Mouse (Mus musculus): ENCODE data around the gene Gigyf1. TPM values are rescaled to one million over a fixed set of nuclear protein-coding genes. Genes with fewer than 3 reads are reported as not detected.

Gigyf1 gene
- total RNA-seq, 1 experiment = 24.7 TPM

DNA sequence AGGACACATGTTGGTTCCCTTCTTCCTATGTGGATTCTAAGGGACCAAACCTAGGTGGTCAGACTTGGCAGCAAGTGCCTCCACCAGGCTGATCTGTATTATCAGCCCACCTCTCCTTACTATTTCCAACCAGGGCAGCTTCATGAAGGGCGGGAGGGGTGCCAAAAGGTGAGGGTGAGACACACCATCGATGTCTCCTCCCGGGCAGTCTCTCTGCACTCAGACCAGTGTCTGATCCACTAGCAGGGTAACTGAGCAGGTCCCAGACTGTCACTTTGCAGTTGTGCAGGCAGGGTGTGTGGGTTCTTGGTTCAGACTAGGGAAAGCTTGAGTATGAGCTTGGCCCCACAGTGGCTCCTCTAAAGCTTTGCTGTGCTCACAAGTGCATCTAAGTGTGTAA is 3.5 kb upstream of the Gigyf1 start:
- no peak overlapping the region for H3K9ac ChIP-seq (ENCODE audit: insufficient read depth, low read depth, low read length, poor library complexity, severe bottlenecking)
- in situ Hi-C loops (cut with MboI; ENCODE audit: low sequenced_read_pairs in 2 of 2, unreplicated experiment in 2 of 2) = no loop called here
- no peak for DNase-seq (ENCODE audit: low read depth, low spot score)
- no peak overlapping the region for H3K27ac ChIP-seq (ENCODE audit: insufficient read depth, low read depth, low read length, poor library complexity, severe bottlenecking)
- peaks cover 6 to 23% of the 10 kb centered on the region in 2 experiments; a peak in 2 of 4 replicates for H3K4me1 ChIP-seq (ENCODE audit: control insufficient read depth in 2 of 2, insufficient read depth in 2 of 2, low read length in 2 of 2, poor library complexity in 1 of 2)
- no peak for TF ChIP-seq ZC3H11A (IDR thresholded peaks at IDR 0.05; ENCODE audit: borderline replicate concordance, low read depth, low read length)
- TF ChIP-seq ZNF384 (IDR thresholded peaks at IDR 0.05; ENCODE audit: low read depth, low read length) = no peak
- TF ChIP-seq CHD2 (IDR thresholded peaks at IDR 0.05; ENCODE audit: low read depth, low read length) = no peak
- no peak for TF ChIP-seq MAFK (IDR thresholded peaks at IDR 0.05; ENCODE audit: insufficient read depth, low read depth, low read length)
- no peak for TF ChIP-seq HCFC1 (IDR thresholded peaks at IDR 0.05; ENCODE audit: borderline replicate concordance, insufficient read depth, low read length)
- no peaks in the 10 kb centered on the region for H3K9me3 ChIP-seq (ENCODE audit: control insufficient read depth, insufficient read depth, low read depth, low read length)
- H3K36me3 ChIP-seq (ENCODE audit: control insufficient read depth, insufficient read depth, low read length, poor library complexity, severe bottlenecking) = peaks cover 25% of the 10 kb centered on the region
- H3K4me3 ChIP-seq (ENCODE audit: insufficient read depth in 1 of 2, low read depth in 1 of 2, low read length in 2 of 2, poor library complexity in 1 of 2, severe bottlenecking in 1 of 2) = no peak overlapping the region

DNA sequence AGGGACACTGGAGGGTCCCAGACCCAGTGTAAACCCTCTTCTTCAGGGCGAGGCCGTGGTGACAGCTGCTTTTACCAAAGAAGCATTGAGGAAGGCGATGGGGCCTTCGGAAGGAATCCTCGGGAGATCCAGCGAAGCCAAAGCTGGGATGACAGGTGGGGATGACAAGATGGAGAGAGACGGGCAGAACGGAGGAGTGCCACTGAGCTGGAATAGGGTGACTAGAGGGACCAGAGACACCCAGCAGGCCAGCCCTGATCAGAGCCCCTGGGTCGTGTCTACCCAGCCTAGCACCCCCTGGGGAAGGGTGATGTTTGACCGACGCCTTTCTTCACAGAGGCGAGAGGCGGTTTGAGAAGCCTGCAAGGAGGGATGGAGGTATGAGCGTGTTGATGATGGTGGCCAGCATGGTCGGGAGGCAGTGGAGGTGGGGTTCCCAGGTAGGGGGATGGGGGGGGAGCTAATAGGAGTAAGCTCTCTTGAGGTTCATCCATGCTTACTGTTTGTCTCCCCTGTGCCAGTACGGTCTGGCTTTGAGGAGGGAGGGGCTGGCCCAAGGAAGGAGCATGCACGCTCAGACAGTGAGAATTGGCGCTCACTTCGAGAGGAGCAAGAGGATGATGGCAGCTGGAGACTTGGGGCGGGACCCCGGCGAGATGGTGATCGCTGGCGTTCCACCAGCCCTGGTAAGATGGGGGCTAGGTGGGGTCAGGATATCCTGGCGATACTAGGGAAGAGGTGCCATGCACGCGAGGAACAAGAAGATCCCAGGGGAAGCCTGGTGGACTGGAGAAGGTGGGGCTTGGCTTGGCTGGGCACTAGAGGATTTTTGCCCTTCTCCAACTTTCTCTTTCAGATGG is 1.6 kb downstream of the Gigyf1 start:
- peaks cover 8 to 53% of the 10 kb centered on the region in 2 experiments for H3K4me1 ChIP-seq (ENCODE audit: control insufficient read depth in 2 of 2, insufficient read depth in 2 of 2, low read length in 2 of 2, poor library complexity in 1 of 2)
- in situ Hi-C loops (cut with MboI; ENCODE audit: low sequenced_read_pairs in 2 of 2, unreplicated experiment in 2 of 2) = no loop called here
- TF ChIP-seq ZNF384 (IDR thresholded peaks at IDR 0.05; ENCODE audit: low read depth, low read length) = no peak
- TF ChIP-seq CHD2 (IDR thresholded peaks at IDR 0.05; ENCODE audit: low read depth, low read length) = no peak
- TF ChIP-seq HCFC1 (IDR thresholded peaks at IDR 0.05; ENCODE audit: borderline replicate concordance, insufficient read depth, low read length) = no peak
- no peak for TF ChIP-seq MAFK (IDR thresholded peaks at IDR 0.05; ENCODE audit: insufficient read depth, low read depth, low read length)
- no peak for TF ChIP-seq ZC3H11A (IDR thresholded peaks at IDR 0.05; ENCODE audit: borderline replicate concordance, low read depth, low read length)
- H3K27ac ChIP-seq (ENCODE audit: insufficient read depth, low read depth, low read length, poor library complexity, severe bottlenecking) = no peak overlapping the region
- H3K36me3 ChIP-seq (ENCODE audit: control insufficient read depth, insufficient read depth, low read length, poor library complexity, severe bottlenecking) = peaks cover 70% of the 10 kb centered on the region
- no peak overlapping the region for H3K4me3 ChIP-seq (ENCODE audit: insufficient read depth in 1 of 2, low read depth in 1 of 2, low read length in 2 of 2, poor library complexity in 1 of 2, severe bottlenecking in 1 of 2)
- no peak for DNase-seq (ENCODE audit: low read depth, low spot score)
- H3K9ac ChIP-seq (ENCODE audit: insufficient read depth, low read depth, low read length, poor library complexity, severe bottlenecking) = 0 out of 2 replicates have a peak overlapping the region, but pooled peaks have one; percentile 6
- no peaks in the 10 kb centered on the region for H3K9me3 ChIP-seq (ENCODE audit: control insufficient read depth, insufficient read depth, low read depth, low read length)

- Histone ChIP-seq H3K9me3 (ENCODE audit: control insufficient read depth, insufficient read depth, low read depth, low read length) (no peaks in the 10 kb centered on the region), H3K4me3 (ENCODE audit: insufficient read depth in 1 of 2, low read depth in 1 of 2, low read length in 2 of 2, poor library complexity in 1 of 2, severe bottlenecking in 1 of 2) (no peak overlapping the region), H3K9ac (ENCODE audit: insufficient read depth, low read depth, low read length, poor library complexity, severe bottlenecking) (no peak overlapping the region), H3K27ac (ENCODE audit: insufficient read depth, low read depth, low read length, poor library complexity, severe bottlenecking) (no peak overlapping the region), H3K4me1 (ENCODE audit: control insufficient read depth in 2 of 2, insufficient read depth in 2 of 2, low read length in 2 of 2, poor library complexity in 1 of 2) (peaks cover 6 to 60% of the 10 kb centered on the region in 2 experiments; a peak in 3 of 4 replicates), H3K36me3 (ENCODE audit: control insufficient read depth, insufficient read depth, low read length, poor library complexity, severe bottlenecking) (peaks cover 88% of the 10 kb centered on the region)
- TF ChIP-seq ZNF384 (IDR thresholded peaks at IDR 0.05; ENCODE audit: low read depth, low read length) (no peak), CHD2 (IDR thresholded peaks at IDR 0.05; ENCODE audit: low read depth, low read length) (no peak), HCFC1 (IDR thresholded peaks at IDR 0.05; ENCODE audit: borderline replicate concordance, insufficient read depth, low read length) (no peak)
- in situ Hi-C loops (cut with MboI; ENCODE audit: low sequenced_read_pairs in 2 of 2, unreplicated experiment in 2 of 2) = no loop called here
- DNase-seq (ENCODE audit: low read depth, low spot score) = no peak
Observed at GRCm38 (mm10) chr5:137521861-137522260, 3.5 kb downstream of the Gigyf1 start.

DNA sequence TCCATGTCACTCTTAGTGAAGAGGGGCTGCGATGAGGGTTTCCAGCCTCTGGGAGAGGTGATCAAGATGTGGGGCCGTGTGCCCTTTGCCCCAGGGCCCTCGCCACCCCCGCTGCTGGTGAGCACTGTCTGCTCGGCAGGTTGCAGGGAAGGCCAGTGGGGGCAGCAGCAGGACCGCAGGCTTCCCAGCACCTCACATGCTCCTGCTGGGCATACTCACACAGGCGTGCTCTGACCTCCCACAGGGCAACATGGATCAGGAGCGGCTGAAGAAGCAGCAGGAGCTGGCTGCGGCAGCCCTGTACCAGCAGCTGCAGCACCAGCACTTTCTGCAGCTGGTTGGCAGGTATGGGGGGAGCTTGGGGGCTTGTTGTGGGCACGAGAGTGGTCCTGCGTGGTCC is 4.4 kb downstream of the Gigyf1 start:
- TF ChIP-seq CHD2 (IDR thresholded peaks at IDR 0.05; ENCODE audit: low read depth, low read length) (no peak), ZNF384 (IDR thresholded peaks at IDR 0.05; ENCODE audit: low read depth, low read length) (no peak), ZC3H11A (IDR thresholded peaks at IDR 0.05; ENCODE audit: borderline replicate concordance, low read depth, low read length) (no peak)
- Histone ChIP-seq H3K36me3 (ENCODE audit: control insufficient read depth, insufficient read depth, low read length, poor library complexity, severe bottlenecking) (peaks cover 90% of the 10 kb centered on the region), H3K27ac (ENCODE audit: insufficient read depth, low read depth, low read length, poor library complexity, severe bottlenecking) (no peak overlapping the region), H3K9ac (ENCODE audit: insufficient read depth, low read depth, low read length, poor library complexity, severe bottlenecking) (no peak overlapping the region), H3K4me3 (ENCODE audit: insufficient read depth in 1 of 2, low read depth in 1 of 2, low read length in 2 of 2, poor library complexity in 1 of 2, severe bottlenecking in 1 of 2) (no peak overlapping the region), H3K9me3 (ENCODE audit: control insufficient read depth, insufficient read depth, low read depth, low read length) (no peaks in the 10 kb centered on the region), H3K4me1 (ENCODE audit: control insufficient read depth in 2 of 2, insufficient read depth in 2 of 2, low read length in 2 of 2, poor library complexity in 1 of 2) (peaks cover 4 to 60% of the 10 kb centered on the region in 2 experiments; a peak in 3 of 4 replicates)
- DNase-seq (ENCODE audit: low read depth, low spot score) = no peak
- in situ Hi-C loops (cut with MboI; ENCODE audit: low sequenced_read_pairs in 2 of 2, unreplicated experiment in 2 of 2) = no loop called here
